Comparison of ENCODE assay signal across 14 mouse cellular contexts in genomic region chr9:51052180-51052579, GRCm38 (mm10). TPM values are rescaled to one million over a fixed set of nuclear protein-coding genes. Genes with fewer than 3 reads are reported as not detected.
DNase-seq lines count a peak whose midpoint lies in the region; ATAC-seq and TF ChIP-seq lines count a peak whose summit lies in the region.
"Had no signal": no experiment of that assay in that cellular context is flagged by ENCODE, and none has a peak within 500 bp of the region (broad histone marks: within the 10 kb centered on the region; RNA-seq: fewer than 3 reads in every experiment).

No protein-coding gene starts in this region.

- no peak for TF ChIP-seq POLR2A in CH12.LX (IDR thresholded peaks at IDR 0.05; ENCODE audit: low read depth, low read length)

- no peaks in the 10 kb centered on the region for H3K4me1 ChIP-seq in forebrain, postnatal 0 days (ENCODE audit: insufficient read depth)
- no peaks in the 10 kb centered on the region for H3K4me1 ChIP-seq in forebrain, embryonic 13.5 days
- no peaks in the 10 kb centered on the region for H3K4me1 ChIP-seq in liver, postnatal 0 days (ENCODE audit: insufficient read depth)
- no peaks in the 10 kb centered on the region; the same call in 1 of the 2 replicates for H3K4me1 ChIP-seq in liver, embryonic 11.5 days (replicated peaks; ENCODE audit: control insufficient read depth, insufficient read depth, low read length)
- H3K4me1 ChIP-seq in CH12.LX (ENCODE audit: control insufficient read depth in 1 of 2, insufficient read depth in 2 of 2): peaks cover 0 to 5% of the 10 kb centered on the region in 2 experiments; a peak in 2 of 4 replicates
- H3K4me1 ChIP-seq: embryonic facial prominence, embryonic 12.5 days; hindbrain, embryonic 15.5 days; neural tube, embryonic 15.5 days; stomach, embryonic 15.5 days had no signal

- no peaks in the 10 kb centered on the region for H3K36me3 ChIP-seq in forebrain, postnatal 0 days (ENCODE audit: insufficient read depth)
- no peaks in the 10 kb centered on the region for H3K36me3 ChIP-seq in forebrain, embryonic 13.5 days (ENCODE audit: poor library complexity, severe bottlenecking)
- no peaks in the 10 kb centered on the region for H3K36me3 ChIP-seq in liver, postnatal 0 days (replicated peaks; ENCODE audit: insufficient read depth, low read length)
- H3K36me3 ChIP-seq in liver, embryonic 11.5 days (ENCODE audit: control insufficient read depth, insufficient read depth, low read length): no peaks in the 10 kb centered on the region
- no peaks in the 10 kb centered on the region for H3K36me3 ChIP-seq in CH12.LX (replicated peaks in 1 of 2; ENCODE audit: control insufficient read depth in 1 of 2, insufficient read depth in 1 of 2, low read length in 1 of 2)
- H3K36me3 ChIP-seq: embryonic facial prominence, embryonic 12.5 days; hindbrain, embryonic 15.5 days; neural tube, embryonic 15.5 days; stomach, embryonic 15.5 days had no signal

- TF ChIP-seq EP300 in liver, postnatal 0 days (IDR thresholded peaks at IDR 0.05; ENCODE audit: low read depth): no peak
- TF ChIP-seq EP300 in CH12.LX (IDR thresholded peaks at IDR 0.05; ENCODE audit: low read length): no peak

- TF ChIP-seq CTCF in forebrain, postnatal 0 days (IDR thresholded peaks at IDR 0.05; ENCODE audit: low read depth): peak; percentile 54
- TF ChIP-seq CTCF in liver, postnatal 0 days (IDR thresholded peaks at IDR 0.05; ENCODE audit: low read depth): peak; percentile 52
- peak; percentile 4 to 80; a peak in 3 of 4 replicates for TF ChIP-seq CTCF in CH12.LX (conservative IDR thresholded peaks at IDR 0.05 in 1 of 2, IDR thresholded peaks at IDR 0.05 in 1 of 2; ENCODE audit: low read depth in 2 of 2, low read length in 2 of 2)

- no peaks in the 10 kb centered on the region for H3K79me2 ChIP-seq in CH12.LX (replicated peaks; ENCODE audit: control insufficient read depth, extremely low read depth, insufficient read depth, poor library complexity, severe bottlenecking)

- H3K9ac ChIP-seq in forebrain, postnatal 0 days: no peak overlapping the region
- H3K9ac ChIP-seq in forebrain, embryonic 13.5 days: no peak overlapping the region
- H3K9ac ChIP-seq in liver, postnatal 0 days (replicated peaks): no peak overlapping the region
- no peak overlapping the region for H3K9ac ChIP-seq in liver, embryonic 11.5 days (ENCODE audit: low read depth, low read length)
- H3K9ac ChIP-seq in CH12.LX (ENCODE audit: insufficient read depth, low read depth): no peak overlapping the region
- H3K9ac ChIP-seq: embryonic facial prominence, embryonic 12.5 days; hindbrain, embryonic 15.5 days; neural tube, embryonic 15.5 days; stomach, embryonic 15.5 days had no signal

- TF ChIP-seq RAD21 in CH12.LX (IDR thresholded peaks at IDR 0.05; ENCODE audit: low read depth, low read length): peak; percentile 84

- no peaks in the 10 kb centered on the region for H3K9me3 ChIP-seq in forebrain, postnatal 0 days (ENCODE audit: low read length)
- H3K9me3 ChIP-seq in forebrain, embryonic 13.5 days (replicated peaks): no peaks in the 10 kb centered on the region
- H3K9me3 ChIP-seq in liver, postnatal 0 days (ENCODE audit: low read length): no peaks in the 10 kb centered on the region
- no peaks in the 10 kb centered on the region for H3K9me3 ChIP-seq in liver, embryonic 11.5 days (ENCODE audit: control insufficient read depth, low read length)
- H3K9me3 ChIP-seq in CH12.LX (replicated peaks; ENCODE audit: low read length): no peaks in the 10 kb centered on the region
- H3K9me3 ChIP-seq: embryonic facial prominence, embryonic 12.5 days; hindbrain, embryonic 15.5 days; neural tube, embryonic 15.5 days; stomach, embryonic 15.5 days had no signal

- H3K4me2 ChIP-seq in forebrain, postnatal 0 days (ENCODE audit: low read depth): no peak overlapping the region
- no peak overlapping the region for H3K4me2 ChIP-seq in forebrain, embryonic 13.5 days
- H3K4me2 ChIP-seq in liver, postnatal 0 days (ENCODE audit: low read depth, low read length): no peak overlapping the region
- H3K4me2 ChIP-seq in liver, embryonic 11.5 days: no peak overlapping the region
- H3K4me2 ChIP-seq in CH12.LX (ENCODE audit: insufficient read depth, low read depth, poor library complexity, severe bottlenecking): 0 out of 2 replicates have a peak overlapping the region, but pooled peaks have one; percentile 36
- H3K4me2 ChIP-seq: embryonic facial prominence, embryonic 12.5 days; hindbrain, embryonic 15.5 days; neural tube, embryonic 15.5 days; stomach, embryonic 15.5 days had no signal

- H3K4me3 ChIP-seq in forebrain, postnatal 0 days (ENCODE audit: low read depth, low read length): no peak overlapping the region
- no peak overlapping the region for H3K4me3 ChIP-seq in forebrain, embryonic 13.5 days
- H3K4me3 ChIP-seq in liver, postnatal 0 days (ENCODE audit: low read depth, low read length): no peak overlapping the region
- no peak overlapping the region for H3K4me3 ChIP-seq in liver, embryonic 11.5 days (ENCODE audit: low read depth, low read length)
- no peak overlapping the region for H3K4me3 ChIP-seq in CH12.LX (replicated peaks in 1 of 3; ENCODE audit: low read depth in 2 of 3, low read length in 2 of 3, poor library complexity in 1 of 3)
- H3K4me3 ChIP-seq: embryonic facial prominence, embryonic 12.5 days; hindbrain, embryonic 15.5 days; neural tube, embryonic 15.5 days; stomach, embryonic 15.5 days had no signal

- no peak for ATAC-seq in forebrain, postnatal 0 days
- no peak for ATAC-seq in forebrain, embryonic 13.5 days
- no peak for ATAC-seq in liver, postnatal 0 days
- no peak for ATAC-seq in liver, embryonic 11.5 days (replicated peaks; ENCODE audit: low FRiP score)
- ATAC-seq in megakaryocyte-erythroid progenitor cell, adult 5-6 weeks (replicated peaks; ENCODE audit: low FRiP score, low TSS enrichment, poor library complexity, severe bottlenecking): no peak; the same call in 1 of the 2 replicates

- WGBS in forebrain, postnatal 0 days: 73% methylated on average over 3 of the region's 3 CpGs
- whole genome bisulfite sequencing in forebrain, embryonic 13.5 days: 72% methylated on average over 3 of the region's 3 CpGs
- WGBS in liver, postnatal 0 days (ENCODE audit: insufficient replicate concordance): 34% methylated on average over 3 of the region's 3 CpGs
- 43% methylated on average over 3 of the region's 3 CpGs for WGBS in liver, embryonic 11.5 days

- H3K27me3 ChIP-seq in forebrain, postnatal 0 days (ENCODE audit: insufficient read depth, low read length): no peaks in the 10 kb centered on the region
- no peaks in the 10 kb centered on the region for H3K27me3 ChIP-seq in forebrain, embryonic 13.5 days
- H3K27me3 ChIP-seq in liver, postnatal 0 days (ENCODE audit: insufficient read depth, low read length): no peaks in the 10 kb centered on the region
- H3K27me3 ChIP-seq in liver, embryonic 11.5 days (replicated peaks; ENCODE audit: control insufficient read depth, insufficient read depth, low read length): no peaks in the 10 kb centered on the region
- no peaks in the 10 kb centered on the region for H3K27me3 ChIP-seq in CH12.LX (replicated peaks)
- H3K27me3 ChIP-seq: embryonic facial prominence, embryonic 12.5 days; hindbrain, embryonic 15.5 days; neural tube, embryonic 15.5 days; stomach, embryonic 15.5 days had no signal

- no peak overlapping the region for H3K27ac ChIP-seq in forebrain, postnatal 0 days (ENCODE audit: low read depth, low read length)
- H3K27ac ChIP-seq in forebrain, embryonic 13.5 days: no peak overlapping the region
- no peak overlapping the region for H3K27ac ChIP-seq in liver, postnatal 0 days (ENCODE audit: low read depth)
- H3K27ac ChIP-seq in liver, embryonic 11.5 days (ENCODE audit: low read depth, low read length): no peak overlapping the region
- H3K27ac ChIP-seq in CH12.LX (ENCODE audit: insufficient read depth, low read depth): no peak overlapping the region
- H3K27ac ChIP-seq: embryonic facial prominence, embryonic 12.5 days; hindbrain, embryonic 15.5 days; macrophage; neural tube, embryonic 15.5 days; stomach, embryonic 15.5 days had no signal

- peak; percentile 21 for DNase-seq in forebrain, postnatal 0 days
- no peak for DNase-seq in liver, postnatal 0 days
- DNase-seq in liver, embryonic 11.5 days (ENCODE audit: low spot score): no peak
- DNase-seq in CH12.LX (ENCODE audit: extremely low read depth): peak; percentile 53
- peak; percentile 74 for DNase-seq in induced T-regulatory cell, adult 2 months (ENCODE audit: low read depth)
- no peak for DNase-seq in gastrocnemius, adult 8-10 months (ENCODE audit: low spot score in 2 of 2)

- dilution Hi-C loops in CH12.LX (cut with MboI; ENCODE audit: extremely low pct_ligation_motif_present, extremely low pct_unique_long_range_greater_than_20kb, low sequenced_read_pairs): no loop called here

- in situ Hi-C loops in CH12.LX (cut with MboI; ENCODE audit: low pct_ligation_motif_present, low pct_unique_long_range_greater_than_20kb, low sequenced_read_pairs): no loop called here

RNA-seq across cellular contexts. Expression of gene Btg4, which starts 8.5 kb away (rescaled TPM):
- total RNA-seq in forebrain, postnatal 0 days (2014; rRNA removed): not detected in 2 replicates
- polyA plus RNA-seq in forebrain, postnatal 0 days (2015; fragmentation: Nextera tagmentation; extraction: Ambion mirVana): not detected in 2 replicates
- not detected in 2 replicates for polyA plus RNA-seq in forebrain, embryonic 13.5 days (2015; fragmentation: Nextera tagmentation; extraction: Ambion mirVana)
- not detected in 2 replicates for polyA plus RNA-seq in liver, postnatal 0 days (2015; fragmentation: Nextera tagmentation; extraction: Ambion mirVana)
- polyA plus RNA-seq in liver, embryonic 11.5 days (2014; fragmentation: Nextera tagmentation; extraction: Ambion mirVana): not detected in 2 replicates
- not detected in 2 replicates for total RNA-seq in CH12.LX (2012; rRNA removed)
- not detected in 2 replicates for total RNA-seq in CH12.LX (2014; rRNA removed)
- polyA plus RNA-seq in CH12.LX (2012; ENCODE audit: insufficient read length, low read depth): not detected in 2 replicates
- total RNA-seq in gastrocnemius, adult 8-10 months (2022): not detected
- not detected in 2 replicates for total RNA-seq in megakaryocyte-erythroid progenitor cell, adult 5-6 weeks (2014; fragmentation: Nextera tagmentation)
- total RNA-seq in megakaryocyte-erythroid progenitor cell, adult 5-6 weeks (2017): not detected in 2 replicates
- total RNA-seq: left cerebral cortex, postnatal 10 days had no signal
- polyA plus RNA-seq: embryonic facial prominence, embryonic 12.5 days; hindbrain, embryonic 15.5 days; macrophage; neural tube, embryonic 15.5 days; stomach, embryonic 15.5 days had no signal

RNA-seq across cellular contexts. Expression of gene Layn, which starts 24.7 kb away (rescaled TPM):
- total RNA-seq in forebrain, postnatal 0 days (2014; rRNA removed): 3.8 and 7.8 TPM in 2 replicates
- 2.9 and 3.2 TPM in 2 replicates for polyA plus RNA-seq in forebrain, postnatal 0 days (2015; fragmentation: Nextera tagmentation; extraction: Ambion mirVana)
- 0.73 and 1.2 TPM in 2 replicates for polyA plus RNA-seq in forebrain, embryonic 13.5 days (2015; fragmentation: Nextera tagmentation; extraction: Ambion mirVana)
- polyA plus RNA-seq in liver, postnatal 0 days (2015; fragmentation: Nextera tagmentation; extraction: Ambion mirVana): 0.87 and 1.2 TPM in 2 replicates
- 1.7 and 2.8 TPM in 2 replicates for polyA plus RNA-seq in liver, embryonic 11.5 days (2014; fragmentation: Nextera tagmentation; extraction: Ambion mirVana)
- not detected in 2 replicates for total RNA-seq in CH12.LX (2012; rRNA removed)
- not detected in 2 replicates for total RNA-seq in CH12.LX (2014; rRNA removed)
- polyA plus RNA-seq in CH12.LX (2012; ENCODE audit: insufficient read length, low read depth): not detected in 2 replicates
- total RNA-seq in gastrocnemius, adult 8-10 months (2022): 1 to 10 TPM in 2 of 4 experiments, under 1 TPM in 2; 0.48 to 1.6 (median 1.0) TPM
- total RNA-seq in megakaryocyte-erythroid progenitor cell, adult 5-6 weeks (2014; fragmentation: Nextera tagmentation): not detected in 2 replicates
- total RNA-seq in megakaryocyte-erythroid progenitor cell, adult 5-6 weeks (2017): 6.1 TPM in 1 of 2 replicates, not detected in the other

RNA-seq across cellular contexts. Expression of gene Sik2, which starts 43.3 kb away (rescaled TPM):
- 36.7 and 38.2 TPM in 2 replicates for total RNA-seq in forebrain, postnatal 0 days (2014; rRNA removed)
- polyA plus RNA-seq in forebrain, postnatal 0 days (2015; fragmentation: Nextera tagmentation; extraction: Ambion mirVana): 15.9 and 20.5 TPM in 2 replicates
- 14.4 and 15.1 TPM in 2 replicates for polyA plus RNA-seq in forebrain, embryonic 13.5 days (2015; fragmentation: Nextera tagmentation; extraction: Ambion mirVana)
- 4.0 and 5.3 TPM in 2 replicates for polyA plus RNA-seq in liver, postnatal 0 days (2015; fragmentation: Nextera tagmentation; extraction: Ambion mirVana)
- 14.2 and 15.8 TPM in 2 replicates for polyA plus RNA-seq in liver, embryonic 11.5 days (2014; fragmentation: Nextera tagmentation; extraction: Ambion mirVana)
- total RNA-seq in CH12.LX (2012; rRNA removed) (7.3 and 8.2 TPM in 2 replicates), CH12.LX (2014; rRNA removed) (1.9 and 2.0 TPM in 2 replicates)
- polyA plus RNA-seq in CH12.LX (2012; ENCODE audit: insufficient read length, low read depth): 4.4 and 6.0 TPM in 2 replicates
- total RNA-seq in gastrocnemius, adult 8-10 months (2022): 10 to 100 TPM; 23.9 to 29.8 (median 27.2) TPM
- total RNA-seq in megakaryocyte-erythroid progenitor cell, adult 5-6 weeks (2014; fragmentation: Nextera tagmentation): 28.4 and 41.0 TPM in 2 replicates
- 10.6 and 13.2 TPM in 2 replicates for total RNA-seq in megakaryocyte-erythroid progenitor cell, adult 5-6 weeks (2017)

RNA-seq across cellular contexts. Expression of gene 4833427G06Rik, which starts 49.7 kb away (rescaled TPM):
- 1.4 and 2.2 TPM in 2 replicates for total RNA-seq in forebrain, postnatal 0 days (2014; rRNA removed)
- polyA plus RNA-seq in forebrain, postnatal 0 days (2015; fragmentation: Nextera tagmentation; extraction: Ambion mirVana): 1.5 and 2.4 TPM in 2 replicates
- polyA plus RNA-seq in forebrain, embryonic 13.5 days (2015; fragmentation: Nextera tagmentation; extraction: Ambion mirVana): 0.46 and 1.3 TPM in 2 replicates
- polyA plus RNA-seq in liver, postnatal 0 days (2015; fragmentation: Nextera tagmentation; extraction: Ambion mirVana): not detected in 2 replicates
- not detected in 2 replicates for polyA plus RNA-seq in liver, embryonic 11.5 days (2014; fragmentation: Nextera tagmentation; extraction: Ambion mirVana)
- 0.25 and 0.29 TPM in 2 replicates for total RNA-seq in CH12.LX (2012; rRNA removed)
- not detected in 2 replicates for total RNA-seq in CH12.LX (2014; rRNA removed)
- not detected in 2 replicates for polyA plus RNA-seq in CH12.LX (2012; ENCODE audit: insufficient read length, low read depth)
- not detected for total RNA-seq in gastrocnemius, adult 8-10 months (2022)
- not detected in 2 replicates for total RNA-seq in megakaryocyte-erythroid progenitor cell, adult 5-6 weeks (2014; fragmentation: Nextera tagmentation)
- not detected in 2 replicates for total RNA-seq in megakaryocyte-erythroid progenitor cell, adult 5-6 weeks (2017)
- polyA plus RNA-seq: macrophage; stomach, embryonic 15.5 days had no signal

Comparison
In these comparisons a context has a peak if more than half of its experiments do, and no peak if none do; other contexts are left out.
1. DNase-seq: peak in forebrain, postnatal 0 days (single experiment), CH12.LX (single experiment) and induced T-regulatory cell, adult 2 months (single experiment); none in liver, postnatal 0 days (single experiment), liver, embryonic 11.5 days (single experiment) and gastrocnemius, adult 8-10 months (0 of 2).
2. Peak in every context shown above with its lines, with median percentiles within 50 percentile points of each other: CTCF ChIP-seq.